Mouse (Mus musculus) forebrain, embryonic 10.5 days (tissue): ENCODE measurements around the gene B4galnt2. TPM values are rescaled to one million over a fixed set of nuclear protein-coding genes. Genes with fewer than 3 reads are reported as not detected.
A peak's percentile ranks its signal among the peaks of the same experiment; 100 is the strongest.

Experiments used
- DNase-seq: peaks from one replicate; pipeline ENCODE4 v3.0.0-alpha.2; 2017; ENCODE audit warnings: low spot score; ENCODE audit errors: extremely low spot score
- H3K27ac ChIP-seq: fragments of 300-500 bp; sonication (generic); 2 replicates; pipeline ENCODE4 v1.5.1; 2016; ENCODE audit warnings: mild to moderate bottlenecking
- H3K27me3 ChIP-seq: fragments of 300-500 bp; sonication (generic); 2 replicates; pipeline ENCODE4 v1.6.1; 2016; ENCODE audit warnings: mild to moderate bottlenecking; ENCODE audit not compliant: poor library complexity, severe bottlenecking
- H3K36me3 ChIP-seq: fragments of 300-500 bp; sonication (generic); replicated peaks from 2 replicates; pipeline ENCODE4 v1.6.1; 2016; ENCODE audit warnings: mild to moderate bottlenecking, moderate library complexity
- H3K4me1 ChIP-seq: fragments of 300-500 bp; sonication (generic); 2 replicates; pipeline ENCODE4 v1.6.1; 2016
- H3K4me3 ChIP-seq: fragments of 300-500 bp; sonication (generic); 2 replicates; pipeline ENCODE4 v1.5.1; 2016; ENCODE audit warnings: mild to moderate bottlenecking, moderate library complexity
- H3K9me3 ChIP-seq: fragments of 300-500 bp; sonication (generic); 2 replicates; pipeline ENCODE4 v1.6.1; 2016; ENCODE audit warnings: mild to moderate bottlenecking, moderate library complexity
- WGBS: fragments of 180-500 bp; shearing (Covaris S2); methylation state at CpG from one replicate; pipeline ENCODE4 v1.1.7; 2016; 5-methylcytosine and 5-hydroxymethylcytosine counted together
- polyA plus RNA-seq: library from polyadenylated mRNA; unstranded; fragments of >200 nt; fragmentation: Nextera tagmentation; extraction: Ambion mirVana; gene quantifications from 2 replicates; pipeline ENCODE4 v1.2.1, GENCODE M21; 2016

Gene B4galnt2
- polyA plus RNA-seq, 1 experiment from 2014 or later, result not detected

- Histone ChIP-seq H3K4me3 (peak overlapping the region; percentile 27; the same call in 1 of the 2 replicates), H3K36me3 (no peaks in the 10 kb centered on the region), H3K9me3 (no peaks in the 10 kb centered on the region), H3K4me1 (no peaks in the 10 kb centered on the region), H3K27me3 (peaks cover 5% of the 10 kb centered on the region; the same call in 1 of the 2 replicates), H3K27ac (no peak overlapping the region)
- no peak for DNase-seq
- 28% methylated on average over 9 of the region's 9 CpGs for WGBS
Measured at GRCm38 (mm10) chr11:95875804-95876203, 38.9 kb downstream of the B4galnt2 start.

DNA sequence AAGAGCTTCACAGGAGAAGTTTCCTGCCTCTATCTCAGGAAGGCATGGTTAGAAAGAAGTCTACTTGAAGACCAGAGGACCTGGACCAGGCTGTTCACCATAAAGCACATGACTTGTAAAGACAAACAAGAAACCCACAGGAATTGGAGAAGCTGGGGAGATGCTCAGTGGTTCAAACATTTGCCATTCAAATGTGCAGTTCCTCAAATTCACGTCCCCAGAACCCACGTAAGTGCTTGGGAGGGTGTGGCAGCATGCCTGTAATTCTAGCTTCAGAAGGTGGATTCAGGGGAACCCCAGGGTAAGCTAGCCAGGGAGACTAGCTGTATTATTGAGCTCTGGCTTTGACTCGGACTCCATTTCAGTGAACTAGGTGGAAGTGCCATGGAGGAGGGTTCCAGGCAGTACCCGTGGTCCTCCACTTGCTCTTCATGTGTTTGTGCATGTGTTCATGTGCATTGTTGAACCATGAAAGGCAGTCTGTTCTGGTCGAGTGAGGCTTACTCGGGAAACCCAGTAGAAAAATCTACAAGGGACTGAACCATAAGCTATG is 44.7 kb downstream of the B4galnt2 start:
- WGBS, result 79% methylated on average over 6 of the region's 6 CpGs
- no peaks in the 10 kb centered on the region for H3K9me3 ChIP-seq
- no peak overlapping the region for H3K27ac ChIP-seq
- H3K4me3 ChIP-seq, result no peak overlapping the region
- no peak for DNase-seq
- no peaks in the 10 kb centered on the region for H3K4me1 ChIP-seq
- H3K27me3 ChIP-seq, result no peaks in the 10 kb centered on the region
- no peaks in the 10 kb centered on the region for H3K36me3 ChIP-seq

DNA sequence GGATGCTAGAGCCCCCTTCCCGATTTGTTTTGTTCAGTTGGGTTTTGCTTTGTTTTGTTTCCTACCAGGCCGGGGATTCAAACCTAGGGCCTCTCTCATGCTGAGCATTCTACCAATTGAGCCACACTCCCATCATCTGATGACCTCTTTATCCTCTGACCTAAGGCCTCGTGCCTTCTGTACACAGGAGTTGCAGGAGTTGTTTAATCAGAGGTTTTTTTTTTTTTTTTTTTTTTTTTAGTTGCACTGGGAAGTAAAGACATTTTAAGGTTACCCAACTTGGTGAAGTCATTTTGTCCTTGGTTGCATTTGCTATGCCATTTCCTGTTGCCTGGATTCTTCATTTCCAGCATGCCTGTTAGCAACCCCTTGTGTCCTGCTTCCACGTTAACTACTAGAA is 45.2 kb downstream of the B4galnt2 start:
- H3K27ac ChIP-seq, result no peak overlapping the region
- no peaks in the 10 kb centered on the region for H3K9me3 ChIP-seq
- no peak overlapping the region for H3K4me3 ChIP-seq
- no peak for DNase-seq
- no peaks in the 10 kb centered on the region for H3K27me3 ChIP-seq
- 82% methylated on average over 4 of the region's 4 CpGs for WGBS
- no peaks in the 10 kb centered on the region for H3K36me3 ChIP-seq
- no peaks in the 10 kb centered on the region for H3K4me1 ChIP-seq

- H3K4me1 ChIP-seq, result peaks cover 23% of the 10 kb centered on the region
- no peak overlapping the region for H3K4me3 ChIP-seq
- no peak overlapping the region for H3K27ac ChIP-seq
- no peaks in the 10 kb centered on the region for H3K27me3 ChIP-seq
- WGBS, result 96% methylated on average over 8 of the region's 8 CpGs
- DNase-seq, result no peak
- H3K9me3 ChIP-seq, result no peaks in the 10 kb centered on the region
- H3K36me3 ChIP-seq, result no peaks in the 10 kb centered on the region
Measured at GRCm38 (mm10) chr11:95861397-95861796, 53.3 kb downstream of the B4galnt2 start.

GRCm38 (mm10) chr11:95860071-95860490 is 54.6 kb downstream of the B4galnt2 start:
- H3K9me3 ChIP-seq, result no peaks in the 10 kb centered on the region
- DNase-seq, result no peak
- H3K27me3 ChIP-seq, result no peaks in the 10 kb centered on the region
- peak overlapping the region; percentile 91 for H3K27ac ChIP-seq
- H3K4me1 ChIP-seq, result peaks cover 23% of the 10 kb centered on the region
- 56% methylated on average over 3 of the region's 3 CpGs for WGBS
- no peaks in the 10 kb centered on the region for H3K36me3 ChIP-seq
- peak overlapping the region; percentile 79 for H3K4me3 ChIP-seq

DNA sequence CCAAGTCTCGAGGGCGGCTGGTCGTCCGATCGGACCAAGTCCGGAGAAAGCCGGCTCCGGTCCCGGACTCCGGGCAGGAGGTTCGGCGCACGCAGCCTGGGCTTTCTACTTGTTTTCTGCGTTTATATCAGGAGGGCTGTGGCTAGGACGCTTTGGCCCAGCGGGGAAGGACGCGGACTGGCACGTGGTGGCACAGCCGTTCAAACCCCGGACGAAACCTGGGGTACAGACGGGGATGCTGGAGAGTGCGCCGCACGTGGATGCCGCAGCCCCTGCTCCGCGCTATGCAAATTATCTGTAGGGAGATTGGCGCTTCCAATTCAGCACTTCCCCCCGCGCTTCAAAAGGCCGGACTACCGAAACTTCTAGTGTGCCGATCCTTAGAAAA is 55.2 kb downstream of the B4galnt2 start:
- no peaks in the 10 kb centered on the region for H3K27me3 ChIP-seq
- DNase-seq, result peak; percentile 80
- H3K4me3 ChIP-seq, result peak overlapping the region; percentile 79
- peaks cover 23% of the 10 kb centered on the region for H3K4me1 ChIP-seq
- H3K36me3 ChIP-seq, result no peaks in the 10 kb centered on the region
- H3K27ac ChIP-seq, result peak overlapping the region; percentile 91
- 0 out of 2 replicates have a peak, but pooled peaks cover under 1% of the 10 kb centered on the region for H3K9me3 ChIP-seq
- under 1% methylated on average over 35 of the region's 35 CpGs for WGBS

DNA sequence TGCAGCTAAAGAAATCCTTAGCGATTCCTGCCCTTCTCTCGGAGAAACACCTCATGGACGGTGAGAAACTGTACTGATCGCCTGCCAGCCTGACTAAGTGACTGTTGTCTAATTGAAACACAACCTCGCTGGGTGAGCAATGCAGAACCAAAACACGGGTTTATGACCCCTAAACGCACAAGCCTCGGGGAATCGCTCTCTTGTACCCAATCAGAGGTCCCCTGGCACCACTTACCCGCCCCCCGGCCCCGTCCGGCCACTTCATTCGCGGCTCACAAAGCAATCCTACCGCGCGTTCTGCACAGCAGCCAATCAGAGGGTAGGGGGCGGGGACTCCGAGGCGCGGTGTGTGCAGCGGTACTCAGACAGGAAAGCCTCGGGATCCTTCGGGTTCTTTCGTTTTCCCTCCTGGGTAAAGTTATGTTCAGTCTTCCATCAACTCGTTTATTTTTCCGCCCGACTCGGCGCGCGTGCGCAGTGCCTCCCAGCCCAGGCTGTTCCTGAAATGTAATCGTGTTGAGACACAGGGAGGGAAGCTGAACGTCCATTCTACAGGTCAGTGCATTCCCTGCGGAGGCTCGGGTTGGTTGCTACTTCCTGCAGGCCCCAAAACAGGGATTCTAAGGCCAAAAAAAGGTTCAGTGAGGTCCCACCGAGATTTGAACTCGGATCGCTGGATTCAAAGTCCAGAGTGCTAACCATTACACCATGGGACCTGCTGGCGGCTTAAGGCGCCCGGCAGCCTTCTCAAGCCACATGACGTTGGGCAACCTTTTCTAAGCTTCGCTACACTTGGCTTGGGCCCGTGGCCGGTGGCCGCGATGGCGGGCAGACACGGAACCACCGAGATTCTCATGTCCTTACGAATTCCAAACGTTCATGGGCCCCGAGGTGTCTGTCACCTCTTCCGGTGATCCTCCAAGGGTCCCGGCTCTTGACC is 55.9 kb downstream of the B4galnt2 start:
- Histone ChIP-seq H3K4me3 (peak overlapping the region; percentile 79), H3K9me3 (peaks cover 4% of the 10 kb centered on the region; the same call in 1 of the 2 replicates), H3K27ac (peak overlapping the region; percentile 91), H3K36me3 (no peaks in the 10 kb centered on the region), H3K27me3 (no peaks in the 10 kb centered on the region), H3K4me1 (peaks cover 23% of the 10 kb centered on the region)
- peak; percentile 96 for DNase-seq
- WGBS, result under 1% methylated on average over 58 of the region's 58 CpGs

- WGBS, result 22% methylated on average over 21 of the region's 21 CpGs
- DNase-seq, result no peak
- H3K4me1 ChIP-seq, result peaks cover 23% of the 10 kb centered on the region
- peak overlapping the region; percentile 91 for H3K27ac ChIP-seq
- H3K27me3 ChIP-seq, result no peaks in the 10 kb centered on the region
- H3K36me3 ChIP-seq, result no peaks in the 10 kb centered on the region
- H3K4me3 ChIP-seq, result peak overlapping the region; percentile 79
- H3K9me3 ChIP-seq, result peaks cover 4% of the 10 kb centered on the region; the same call in 1 of the 2 replicates
Measured at GRCm38 (mm10) chr11:95857716-95858527, 56.8 kb downstream of the B4galnt2 start.

- no peak for DNase-seq
- WGBS, result 81% methylated on average over 4 of the region's 4 CpGs
Measured at GRCm38 (mm10) chr11:95857306-95857705, 57.4 kb downstream of the B4galnt2 start.

GRCm38 (mm10) chr11:95853684-95854083 is 61.0 kb downstream of the B4galnt2 start:
- 66% methylated on average over 5 of the region's 5 CpGs for WGBS
- Histone ChIP-seq H3K4me1 (peaks cover 11% of the 10 kb centered on the region), H3K4me3 (no peak overlapping the region), H3K36me3 (no peaks in the 10 kb centered on the region), H3K27ac (no peak overlapping the region), H3K9me3 (peaks cover 4% of the 10 kb centered on the region; the same call in 1 of the 2 replicates), H3K27me3 (no peaks in the 10 kb centered on the region)
- no peak for DNase-seq

More at GRCm38 (mm10) chr11:95857306-95857705, 57.4 kb downstream of the B4galnt2 start:
- Histone ChIP-seq H3K4me1 (peaks cover 23% of the 10 kb centered on the region), H3K4me3 (peak overlapping the region; percentile 79; the same call in 1 of the 2 replicates), H3K27me3 (no peaks in the 10 kb centered on the region), H3K9me3 (peaks cover 4% of the 10 kb centered on the region; the same call in 1 of the 2 replicates), H3K36me3 (no peaks in the 10 kb centered on the region), H3K27ac (no peak overlapping the region)

- Histone ChIP-seq H3K36me3 (no peaks in the 10 kb centered on the region), H3K4me1 (no peaks in the 10 kb centered on the region), H3K4me3 (no peak overlapping the region), H3K9me3 (peaks cover 4% of the 10 kb centered on the region; the same call in 1 of the 2 replicates), H3K27ac (no peak overlapping the region), H3K27me3 (no peaks in the 10 kb centered on the region)
- no peak for DNase-seq
- 82% methylated on average over 2 of the region's 2 CpGs for WGBS
Measured at GRCm38 (mm10) chr11:95850898-95851297, 63.8 kb downstream of the B4galnt2 start.

DNA sequence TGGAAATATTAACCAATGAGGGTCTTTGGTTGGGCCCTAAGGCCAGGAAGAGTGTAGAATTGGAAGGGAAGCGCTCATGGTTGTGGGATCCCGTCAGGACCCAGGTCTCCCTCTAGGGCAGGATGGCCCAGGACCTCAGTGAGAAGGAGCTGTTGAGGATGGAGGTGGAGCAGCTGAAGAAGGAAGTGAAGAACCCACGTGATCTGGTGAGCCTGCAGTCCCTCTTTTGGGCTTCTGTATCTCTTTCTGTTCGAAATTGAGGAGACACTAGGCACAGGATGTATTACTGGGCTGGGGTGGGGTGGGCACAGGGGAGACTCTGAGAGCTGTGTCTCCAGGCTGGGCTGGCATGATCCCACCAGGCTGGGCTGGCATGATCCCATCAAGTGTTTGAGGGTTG is 69.8 kb downstream of the B4galnt2 start:
- H3K36me3 ChIP-seq, result no peaks in the 10 kb centered on the region
- no peak overlapping the region for H3K27ac ChIP-seq
- H3K9me3 ChIP-seq, result no peaks in the 10 kb centered on the region
- DNase-seq, result no peak
- H3K4me1 ChIP-seq, result peaks cover 9% of the 10 kb centered on the region
- no peak overlapping the region for H3K4me3 ChIP-seq
- WGBS, result 73% methylated on average over 4 of the region's 4 CpGs
- H3K27me3 ChIP-seq, result peaks cover 36% of the 10 kb centered on the region
